Mouse (Mus musculus): ENCODE measurements around the gene Sppl2b. TPM values are rescaled to one million over a fixed set of nuclear protein-coding genes. Genes with fewer than 3 reads are reported as not detected.

Gene Sppl2b
- total and polyA plus RNA-seq, 2 experiments: 6.5 to 40.1 TPM

DNA sequence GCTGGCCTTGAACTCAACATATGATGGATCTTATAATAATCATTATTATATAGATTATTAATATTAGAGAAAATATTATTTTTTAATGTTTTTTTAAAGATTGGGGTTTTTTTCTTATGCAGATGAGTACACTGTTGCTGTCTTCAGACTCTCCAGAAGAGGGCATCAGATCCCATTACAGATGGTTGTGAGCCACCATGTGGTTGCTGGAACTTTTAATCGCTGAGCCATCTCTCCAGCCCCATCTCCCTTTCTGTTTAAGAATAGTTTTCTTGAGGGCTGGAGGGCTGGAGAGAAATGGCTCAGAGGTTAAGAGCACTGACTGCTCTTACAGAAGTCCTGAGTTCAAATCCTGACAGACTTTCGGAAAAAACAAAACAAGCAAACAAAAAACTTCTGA, 33.1 kb upstream of the Sppl2b start:
- H3K27me3 ChIP-seq (ENCODE audit: control insufficient read depth, insufficient read depth, low read length): no peaks in the 10 kb centered on the region
- no peak overlapping the region for H3K4me3 ChIP-seq (ENCODE audit: insufficient read depth, low read depth, low read length)
- 45% methylated on average over 2 of the region's 2 CpGs for WGBS
- DNase-seq (ENCODE audit: extremely low read depth, low read depth, low spot score): peak; percentile 31
- no peaks in the 10 kb centered on the region for H3K36me3 ChIP-seq (ENCODE audit: control insufficient read depth, insufficient read depth, low read length)
- TF ChIP-seq CTCF (IDR thresholded peaks at IDR 0.05; ENCODE audit: low read depth, low read length): 0 out of 2 replicates have a peak, but pooled peaks have one; percentile 13
- no peak for TF ChIP-seq POLR2A (IDR thresholded peaks at IDR 0.05; ENCODE audit: extremely low read depth, insufficient read depth, low read length)
- H3K27ac ChIP-seq (replicated peaks; ENCODE audit: insufficient read depth, low read depth, low read length): no peak overlapping the region
- H3K4me1 ChIP-seq (ENCODE audit: control insufficient read depth, insufficient read depth, low read length): peaks cover 16% of the 10 kb centered on the region
- H3K9ac ChIP-seq (ENCODE audit: low read depth, low read length): no peak overlapping the region
- peaks cover 4% of the 10 kb centered on the region; the same call in 1 of the 2 replicates for H3K79me2 ChIP-seq (ENCODE audit: control insufficient read depth, insufficient read depth, low read length)

- H3K4me3 ChIP-seq (ENCODE audit: insufficient read depth, low read depth, low read length): no peak overlapping the region
- 85% methylated on average over 5 of the region's 5 CpGs for WGBS
- H3K9ac ChIP-seq (ENCODE audit: low read depth, low read length): no peak overlapping the region
- H3K4me1 ChIP-seq (ENCODE audit: control insufficient read depth, insufficient read depth, low read length): peaks cover 16% of the 10 kb centered on the region
- no peaks in the 10 kb centered on the region for H3K27me3 ChIP-seq (ENCODE audit: control insufficient read depth, insufficient read depth, low read length)
- no peak overlapping the region for H3K27ac ChIP-seq (replicated peaks; ENCODE audit: insufficient read depth, low read depth, low read length)
- peaks cover 10% of the 10 kb centered on the region; the same call in 1 of the 2 replicates for H3K79me2 ChIP-seq (ENCODE audit: control insufficient read depth, insufficient read depth, low read length)
- H3K36me3 ChIP-seq (ENCODE audit: control insufficient read depth, insufficient read depth, low read length): no peaks in the 10 kb centered on the region
- TF ChIP-seq POLR2A (IDR thresholded peaks at IDR 0.05; ENCODE audit: extremely low read depth, insufficient read depth, low read length): no peak
- TF ChIP-seq CTCF (IDR thresholded peaks at IDR 0.05; ENCODE audit: low read depth, low read length): no peak
- DNase-seq (ENCODE audit: extremely low read depth, low read depth, low spot score): no peak
Observed at GRCm38 (mm10) chr10:80822528-80822927, 32.5 kb upstream of the Sppl2b start.

GRCm38 (mm10) chr10:80823316-80823715, 31.8 kb upstream of the Sppl2b start:
- peaks cover 22% of the 10 kb centered on the region for H3K4me1 ChIP-seq (ENCODE audit: control insufficient read depth, insufficient read depth, low read length)
- peaks cover 16% of the 10 kb centered on the region; the same call in 1 of the 2 replicates for H3K79me2 ChIP-seq (ENCODE audit: control insufficient read depth, insufficient read depth, low read length)
- no peaks in the 10 kb centered on the region for H3K36me3 ChIP-seq (ENCODE audit: control insufficient read depth, insufficient read depth, low read length)
- 94% methylated on average over 1 of the region's 1 CpGs for WGBS
- peak; percentile 17 for DNase-seq (ENCODE audit: extremely low read depth, low read depth, low spot score)
- no peaks in the 10 kb centered on the region for H3K27me3 ChIP-seq (ENCODE audit: control insufficient read depth, insufficient read depth, low read length)
- H3K9ac ChIP-seq (ENCODE audit: low read depth, low read length): no peak overlapping the region
- H3K27ac ChIP-seq (replicated peaks; ENCODE audit: insufficient read depth, low read depth, low read length): no peak overlapping the region
- no peak overlapping the region for H3K4me3 ChIP-seq (ENCODE audit: insufficient read depth, low read depth, low read length)
- TF ChIP-seq POLR2A (IDR thresholded peaks at IDR 0.05; ENCODE audit: extremely low read depth, insufficient read depth, low read length) (no peak), CTCF (IDR thresholded peaks at IDR 0.05; ENCODE audit: low read depth, low read length) (no peak)

DNA sequence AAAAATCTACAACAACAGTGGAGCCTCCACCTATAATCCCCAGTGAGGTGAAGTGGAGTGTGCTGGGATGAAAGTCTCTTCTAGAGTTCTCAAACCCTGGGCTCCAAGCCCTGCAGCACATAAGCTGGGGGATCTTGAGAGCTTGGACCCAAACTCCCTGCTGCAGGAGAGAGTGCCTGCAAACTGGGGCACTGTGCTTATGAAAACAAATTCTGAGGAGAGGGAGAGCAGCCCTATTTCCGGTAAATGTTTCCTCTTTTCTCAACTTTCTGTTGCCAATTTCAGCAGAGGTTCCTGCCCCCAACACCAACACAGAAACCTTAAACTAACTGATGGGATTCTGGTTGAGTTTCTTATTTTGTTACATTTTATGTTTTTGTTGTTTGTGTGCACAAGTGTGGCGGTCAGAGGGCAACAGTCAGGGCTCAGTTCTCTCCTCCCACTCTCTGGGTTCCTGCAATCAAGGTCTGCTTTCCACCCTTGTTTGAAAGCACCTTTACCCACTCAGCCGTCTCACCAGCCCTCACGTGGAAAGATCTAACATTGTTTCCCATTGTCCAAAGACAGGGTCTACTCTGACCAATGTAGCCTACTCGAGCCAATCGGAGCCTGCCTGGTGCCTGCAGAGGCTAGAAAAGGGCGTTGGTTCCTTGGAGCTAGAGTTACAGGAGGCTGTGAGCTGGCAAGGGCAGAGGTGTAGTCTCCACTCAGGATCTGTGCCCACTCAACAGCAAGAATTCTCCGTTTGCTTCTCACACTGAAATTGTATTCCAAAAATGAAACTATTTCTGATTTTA, 31.0 kb upstream of the Sppl2b start:
- no peaks in the 10 kb centered on the region; the same call in 1 of the 2 replicates for H3K36me3 ChIP-seq (ENCODE audit: control insufficient read depth, insufficient read depth, low read length)
- no peaks in the 10 kb centered on the region for H3K27me3 ChIP-seq (ENCODE audit: control insufficient read depth, insufficient read depth, low read length)
- peak; percentile 74 for DNase-seq (ENCODE audit: extremely low read depth, low read depth, low spot score)
- peak overlapping the region; percentile 49 for H3K9ac ChIP-seq (ENCODE audit: low read depth, low read length)
- WGBS: 14% methylated on average over 8 of the region's 8 CpGs
- no peak overlapping the region for H3K4me3 ChIP-seq (ENCODE audit: insufficient read depth, low read depth, low read length)
- peaks cover 22% of the 10 kb centered on the region for H3K4me1 ChIP-seq (ENCODE audit: control insufficient read depth, insufficient read depth, low read length)
- peak overlapping the region; percentile 84 for H3K27ac ChIP-seq (replicated peaks; ENCODE audit: insufficient read depth, low read depth, low read length)
- no peak for TF ChIP-seq POLR2A (IDR thresholded peaks at IDR 0.05; ENCODE audit: extremely low read depth, insufficient read depth, low read length)
- peaks cover 16% of the 10 kb centered on the region; the same call in 1 of the 2 replicates for H3K79me2 ChIP-seq (ENCODE audit: control insufficient read depth, insufficient read depth, low read length)

DNA sequence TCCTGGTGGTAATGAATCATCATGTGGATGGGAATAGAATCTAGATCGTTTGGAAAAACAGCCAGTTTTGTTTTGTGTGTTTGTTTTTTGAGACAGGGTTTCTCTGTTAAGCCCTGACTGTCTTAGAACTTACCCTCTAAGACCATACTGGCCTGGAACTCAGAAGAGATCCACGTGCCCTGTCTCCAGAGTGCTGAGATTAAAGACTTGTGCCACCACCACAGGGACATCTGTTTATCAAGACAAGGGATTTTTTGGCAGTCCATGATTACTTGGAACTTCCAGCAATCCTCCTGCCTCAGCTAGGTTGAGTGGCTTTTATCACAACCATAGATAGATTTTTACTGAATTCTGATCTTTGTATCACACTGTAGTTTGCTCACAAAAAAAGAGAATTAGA, 30.2 kb upstream of the Sppl2b start:
- Histone ChIP-seq H3K9ac (ENCODE audit: low read depth, low read length) (no peak overlapping the region; the same call in 1 of the 2 replicates), H3K4me3 (ENCODE audit: insufficient read depth, low read depth, low read length) (no peak overlapping the region), H3K27me3 (ENCODE audit: control insufficient read depth, insufficient read depth, low read length) (no peaks in the 10 kb centered on the region), H3K36me3 (ENCODE audit: control insufficient read depth, insufficient read depth, low read length) (peaks cover 7% of the 10 kb centered on the region), H3K79me2 (ENCODE audit: control insufficient read depth, insufficient read depth, low read length) (peaks cover 16% of the 10 kb centered on the region; the same call in 1 of the 2 replicates), H3K27ac (replicated peaks; ENCODE audit: insufficient read depth, low read depth, low read length) (peak overlapping the region; percentile 84; the same call in 1 of the 2 replicates), H3K4me1 (ENCODE audit: control insufficient read depth, insufficient read depth, low read length) (peaks cover 29% of the 10 kb centered on the region)
- TF ChIP-seq POLR2A (IDR thresholded peaks at IDR 0.05; ENCODE audit: extremely low read depth, insufficient read depth, low read length): no peak
- TF ChIP-seq CTCF (IDR thresholded peaks at IDR 0.05; ENCODE audit: low read depth, low read length): no peak
- DNase-seq (ENCODE audit: extremely low read depth, low read depth, low spot score): peak; percentile 21
- 46% methylated on average over 2 of the region's 2 CpGs for WGBS
